Mouse (Mus musculus) heart, postnatal 36 days (tissue): ENCODE measurements around the gene Wwtr1. TPM values are rescaled to one million over a fixed set of nuclear protein-coding genes. Genes with fewer than 3 reads are reported as not detected.

Experiments
- microRNA-seq, 2 experiments: library from miRNA; unstranded; fragments of <30 nt; microRNA quantifications; one replicate each; pipeline ENCODE4 v1.2.0; 2021; ENCODE audit warnings: borderline number of aligned reads in 2 of 2
- total RNA-seq, 2 experiments: library from RNA; stranded (reverse); gene quantifications; 2 replicates each; pipeline ENCODE4 v1.2.3; 2021

The Wwtr1 gene
- total RNA-seq, 2 experiments from 2014 or later: 56.3 to 58.3 TPM

Small RNA genes lying within 50 kb of the gene (microRNA-seq; reads per million reads assigned to microRNA genes)
- 0 reads per million in 2 experiments for gene Mir6377

Other genes with a start within 250 kb of the Wwtr1 start
- not detected for gene Tm4sf4, start 150.6 kb downstream of the Wwtr1 start, total RNA-seq
- gene Commd2, start 75.8 kb upstream of the Wwtr1 start, total RNA-seq: 10 to 100 TPM; 11.3 to 14.2 TPM
- gene Ankub1, start 116.9 kb upstream of the Wwtr1 start, total RNA-seq: not detected
- 10 to 100 TPM; 68.1 to 77.6 TPM for gene Rnf13, start 160.2 kb upstream of the Wwtr1 start, total RNA-seq